Mouse (Mus musculus): Measurements from ENCODE around the gene Arhgef10l.

DNA sequence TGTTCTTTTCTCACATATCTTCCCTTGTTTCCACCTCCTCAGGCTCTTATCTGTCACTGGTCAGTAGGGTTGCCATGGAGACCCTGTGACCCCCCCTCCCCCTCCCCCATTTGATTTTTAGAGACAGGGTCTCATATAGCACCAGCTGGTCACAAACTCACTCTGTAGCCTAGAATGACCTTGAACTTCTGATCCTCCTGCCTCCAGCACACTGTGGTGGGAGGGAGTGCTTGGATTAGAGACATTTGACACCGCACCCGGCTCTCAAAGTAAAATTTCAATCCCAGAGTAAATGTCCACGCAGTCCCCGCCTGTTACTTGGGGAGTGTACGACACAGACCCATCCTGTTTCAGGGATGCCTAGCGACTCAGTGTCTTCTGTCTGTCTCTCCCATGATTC, 51.7 kb downstream of the Arhgef10l start:
- TF ChIP-seq CTCF (IDR thresholded peaks at IDR 0.05; ENCODE audit: borderline replicate concordance, insufficient read depth, low read depth, low read length): no peak
- TF ChIP-seq POLR2A (IDR thresholded peaks at IDR 0.05; ENCODE audit: borderline replicate concordance, insufficient read depth, low read length): no peak
